Mouse (Mus musculus): ENCODE measurements around the gene Pml. TPM values are rescaled to one million over a fixed set of nuclear protein-coding genes. Genes with fewer than 3 reads are reported as not detected.

Pml gene
- polyA plus RNA-seq, 1 experiment from 2014 or later, result 17.0 TPM

DNA sequence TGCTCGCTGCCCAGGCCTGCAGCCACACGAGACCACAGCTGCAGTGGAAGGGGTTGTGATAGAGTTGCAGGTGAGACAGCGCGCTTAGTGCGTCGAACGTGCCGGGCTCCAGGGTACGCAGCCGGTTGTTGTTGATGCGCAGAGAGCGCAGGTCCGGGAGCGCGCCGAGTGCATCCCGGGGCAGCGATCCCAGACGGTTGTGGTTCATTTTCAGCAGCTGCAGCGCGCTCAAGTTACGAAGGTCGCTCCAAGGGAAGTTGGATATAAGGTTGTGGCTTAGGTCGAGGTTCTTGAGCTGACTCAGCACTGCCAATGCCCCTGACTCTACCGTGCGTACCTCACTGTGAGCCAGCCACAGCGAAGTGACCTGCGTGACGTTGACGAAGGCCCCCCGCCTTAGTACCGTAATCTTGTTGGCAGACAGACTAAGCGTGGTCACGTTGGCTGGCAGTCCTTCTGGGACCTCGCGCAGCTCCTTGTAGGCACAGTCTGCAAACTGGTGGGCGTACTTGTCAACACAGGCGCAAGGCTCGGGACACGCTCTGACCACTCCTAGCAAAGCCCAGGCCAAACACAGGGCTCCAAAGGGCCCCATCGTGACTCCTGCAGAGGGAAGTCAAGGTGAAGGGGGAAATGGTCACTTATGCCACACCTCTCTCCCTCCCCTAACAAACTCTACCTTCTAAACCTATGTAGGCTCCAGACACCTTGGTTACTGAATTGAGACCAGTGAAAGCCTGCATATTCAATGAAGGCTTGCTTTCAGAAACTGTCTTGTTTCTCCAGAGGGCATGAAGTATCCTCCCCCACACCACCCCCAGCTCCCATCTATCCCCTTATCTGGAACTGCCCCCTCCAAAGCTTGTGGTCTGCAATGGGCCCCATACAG lies 50.0 kb downstream of the Pml start:
- no peak overlapping the region for H3K9ac ChIP-seq
- no peaks in the 10 kb centered on the region for H3K36me3 ChIP-seq
- H3K27ac ChIP-seq (replicated peaks), result no peak overlapping the region
- no peaks in the 10 kb centered on the region for H3K9me3 ChIP-seq (replicated peaks)
- H3K4me3 ChIP-seq (replicated peaks), result peak overlapping the region; percentile 30
- peaks cover 96% of the 10 kb centered on the region for H3K27me3 ChIP-seq
- peak overlapping the region; percentile 50 for H3K4me2 ChIP-seq (replicated peaks)
- no peak for ATAC-seq (ENCODE audit: insufficient number of reproducible peaks, low FRiP score, low TSS enrichment, low read depth)
- 3% methylated on average over 41 of the region's 41 CpGs for WGBS
- peaks cover 79% of the 10 kb centered on the region for H3K4me1 ChIP-seq

DNA sequence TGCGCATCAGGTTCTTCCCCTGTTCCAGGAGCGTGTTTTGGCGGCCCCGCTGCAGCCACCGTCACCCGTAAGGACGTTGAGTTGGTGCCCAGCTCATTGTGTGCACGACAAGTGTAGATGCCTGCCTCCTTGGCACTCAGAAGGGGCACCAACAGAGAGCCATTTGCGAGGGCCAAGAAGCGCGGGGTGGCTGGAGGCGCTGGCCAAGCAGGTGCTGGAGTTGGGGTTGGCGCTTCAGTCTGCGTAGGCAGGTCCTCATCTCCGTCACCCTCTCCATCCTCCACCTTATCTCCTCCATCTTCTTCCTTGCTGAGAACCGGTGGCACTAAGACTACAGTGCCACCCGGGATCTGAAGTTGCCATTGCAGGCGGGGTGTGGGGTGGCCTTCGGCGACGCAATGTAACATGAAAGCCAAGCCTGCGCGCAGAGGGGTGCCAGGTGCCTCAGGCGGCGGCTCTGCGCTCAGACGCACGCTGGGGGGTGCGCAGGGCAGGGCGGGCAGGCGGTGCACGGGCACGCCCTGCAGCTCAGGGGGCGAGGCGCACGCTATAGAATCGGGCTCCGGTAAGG lies 50.7 kb downstream of the Pml start:
- ATAC-seq (ENCODE audit: insufficient number of reproducible peaks, low FRiP score, low TSS enrichment, low read depth), result no peak
- H3K9ac ChIP-seq, result no peak overlapping the region
- H3K9me3 ChIP-seq (replicated peaks), result no peaks in the 10 kb centered on the region
- H3K4me3 ChIP-seq (replicated peaks), result peak overlapping the region; percentile 30
- peaks cover 100% of the 10 kb centered on the region for H3K27me3 ChIP-seq
- H3K27ac ChIP-seq (replicated peaks), result no peak overlapping the region
- 3% methylated on average over 38 of the region's 38 CpGs for WGBS
- H3K4me2 ChIP-seq (replicated peaks), result peak overlapping the region; percentile 50
- peaks cover 75% of the 10 kb centered on the region for H3K4me1 ChIP-seq
- no peaks in the 10 kb centered on the region for H3K36me3 ChIP-seq

DNA sequence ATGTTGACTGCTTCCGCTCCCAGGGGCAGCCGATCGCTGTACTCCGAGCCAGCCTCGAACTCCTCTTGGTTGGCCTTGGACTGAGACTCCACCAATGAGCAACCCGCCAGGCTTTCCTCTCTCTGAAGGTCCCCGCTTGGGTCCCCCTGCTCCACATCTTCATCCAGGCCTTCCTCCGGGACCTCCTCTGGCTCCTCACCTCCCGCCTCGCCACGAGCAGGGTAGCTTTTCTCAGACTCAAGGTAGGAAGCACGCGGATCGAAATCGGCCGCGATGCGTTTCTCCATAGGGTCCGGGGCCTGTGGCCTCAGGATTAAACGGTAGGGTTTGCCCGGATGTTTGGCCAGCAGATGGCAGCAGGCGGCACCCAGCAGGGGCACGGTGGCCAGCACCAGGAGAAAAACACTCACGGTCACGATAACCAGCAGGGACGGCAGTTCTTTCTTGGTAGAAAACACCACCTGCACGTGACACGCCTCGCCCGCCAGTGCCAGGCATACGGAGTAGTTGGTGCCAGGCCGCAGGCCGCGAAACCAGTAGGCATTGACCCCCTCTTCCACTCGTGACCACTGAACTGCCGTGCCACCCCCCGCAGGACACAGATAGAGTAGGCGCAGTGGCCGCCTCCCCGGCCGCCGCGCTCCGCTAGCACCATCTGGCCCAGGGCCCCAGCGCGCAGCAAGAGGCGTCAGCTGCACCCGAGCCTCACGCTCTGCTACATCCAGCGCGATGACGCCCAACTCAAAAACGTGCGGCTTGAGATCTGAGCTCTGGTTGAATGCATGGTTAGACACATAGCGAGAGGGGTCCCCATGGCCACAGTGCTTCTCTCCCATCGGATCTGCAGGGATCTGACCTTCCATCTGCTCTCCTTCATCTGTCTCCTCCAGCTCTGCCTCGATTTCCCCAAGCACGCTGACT lies 51.5 kb downstream of the Pml start:
- peak; percentile 35; the same call in 1 of the 2 replicates for ATAC-seq (ENCODE audit: insufficient number of reproducible peaks, low FRiP score, low TSS enrichment, low read depth)
- Histone ChIP-seq H3K27me3 (peaks cover 98% of the 10 kb centered on the region), H3K9me3 (replicated peaks) (no peaks in the 10 kb centered on the region), H3K4me3 (replicated peaks) (peak overlapping the region; percentile 30), H3K4me2 (replicated peaks) (peak overlapping the region; percentile 51), H3K27ac (replicated peaks) (no peak overlapping the region), H3K36me3 (no peaks in the 10 kb centered on the region), H3K9ac (no peak overlapping the region), H3K4me1 (peaks cover 67% of the 10 kb centered on the region)
- WGBS, result 1% methylated on average over 58 of the region's 58 CpGs

DNA sequence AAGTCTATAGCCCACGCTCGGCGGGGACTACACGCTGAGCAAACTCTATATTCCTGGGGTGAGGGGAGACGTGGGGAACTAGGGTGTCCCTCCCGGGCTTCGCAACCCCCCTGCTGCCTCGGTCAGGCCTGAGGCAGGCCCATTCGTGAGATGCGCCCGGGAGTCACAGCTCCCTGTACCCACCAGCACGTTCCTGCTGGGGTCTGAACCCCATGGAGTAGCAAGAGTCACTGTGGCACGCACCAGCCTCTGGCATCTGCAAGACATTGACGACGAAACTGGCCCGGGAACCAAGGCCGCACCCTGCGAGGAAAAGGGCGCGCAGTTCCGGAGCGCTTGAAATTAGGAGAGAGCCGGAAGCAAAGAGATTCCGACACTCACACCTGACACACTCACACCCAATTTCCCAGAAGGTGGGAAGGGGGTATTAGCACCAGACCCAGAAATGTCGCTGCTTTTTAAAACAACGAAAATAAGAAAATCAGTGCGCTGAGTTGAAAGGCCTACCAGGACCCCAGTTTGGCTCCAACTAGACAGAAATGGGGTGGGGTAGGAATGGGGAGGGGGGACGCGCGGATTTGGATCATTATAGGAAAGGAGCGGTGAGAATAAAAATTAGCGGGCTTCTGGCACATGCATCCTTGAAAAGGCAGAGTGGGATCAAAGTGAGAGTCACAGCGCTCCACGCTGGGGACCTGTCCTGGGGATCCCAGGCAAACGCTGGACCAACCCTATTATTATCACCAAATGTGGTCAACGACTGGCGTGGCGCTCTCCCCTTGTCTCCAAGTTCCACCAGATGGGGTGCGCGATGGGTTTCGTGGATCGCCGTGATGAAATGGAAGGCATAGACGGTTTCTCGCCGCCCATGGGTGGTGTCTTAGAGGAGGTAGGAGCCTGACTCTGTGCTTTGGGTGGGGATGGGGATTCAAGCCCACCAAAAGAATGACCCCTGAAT lies 52.7 kb downstream of the Pml start:
- ATAC-seq (ENCODE audit: insufficient number of reproducible peaks, low FRiP score, low TSS enrichment, low read depth), result no peak
- Histone ChIP-seq H3K27ac (replicated peaks) (no peak overlapping the region), H3K4me3 (replicated peaks) (peak overlapping the region; percentile 30; the same call in 1 of the 2 replicates), H3K4me2 (replicated peaks) (peak overlapping the region; percentile 51; the same call in 1 of the 2 replicates), H3K27me3 (peaks cover 86% of the 10 kb centered on the region), H3K9me3 (replicated peaks) (no peaks in the 10 kb centered on the region), H3K36me3 (no peaks in the 10 kb centered on the region), H3K9ac (no peak overlapping the region), H3K4me1 (peaks cover 57% of the 10 kb centered on the region)
- 10% methylated on average over 46 of the region's 46 CpGs for WGBS

DNA sequence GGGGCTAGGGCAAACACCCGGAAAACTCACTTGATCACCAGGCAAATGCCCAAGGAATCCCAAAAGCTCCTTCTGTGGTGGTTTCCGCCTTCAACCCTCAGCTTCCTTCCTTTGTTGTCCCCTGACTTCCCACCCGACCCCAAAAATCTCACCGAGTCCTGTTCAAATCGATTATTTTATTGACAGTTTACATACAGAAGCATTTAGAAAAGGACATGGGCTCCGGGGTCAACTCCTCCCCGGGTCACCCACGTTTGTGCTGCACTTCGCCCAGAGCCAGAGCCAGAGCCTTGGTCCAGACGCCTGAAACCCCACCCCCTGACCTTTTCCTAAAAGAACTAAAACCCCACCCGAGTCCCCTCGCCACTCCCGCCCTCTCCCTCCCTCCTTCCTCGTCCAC lies 53.4 kb downstream of the Pml start:
- no peak for ATAC-seq (ENCODE audit: insufficient number of reproducible peaks, low FRiP score, low TSS enrichment, low read depth)
- Histone ChIP-seq H3K9me3 (replicated peaks) (no peaks in the 10 kb centered on the region), H3K4me2 (replicated peaks) (0 out of 2 replicates have a peak overlapping the region, but pooled peaks have one; percentile 4), H3K27ac (replicated peaks) (no peak overlapping the region), H3K9ac (no peak overlapping the region), H3K27me3 (peaks cover 79% of the 10 kb centered on the region), H3K4me1 (peaks cover 49% of the 10 kb centered on the region), H3K4me3 (replicated peaks) (0 out of 2 replicates have a peak overlapping the region, but pooled peaks have one; percentile 30), H3K36me3 (no peaks in the 10 kb centered on the region)
- WGBS, result 9% methylated on average over 14 of the region's 14 CpGs

DNA sequence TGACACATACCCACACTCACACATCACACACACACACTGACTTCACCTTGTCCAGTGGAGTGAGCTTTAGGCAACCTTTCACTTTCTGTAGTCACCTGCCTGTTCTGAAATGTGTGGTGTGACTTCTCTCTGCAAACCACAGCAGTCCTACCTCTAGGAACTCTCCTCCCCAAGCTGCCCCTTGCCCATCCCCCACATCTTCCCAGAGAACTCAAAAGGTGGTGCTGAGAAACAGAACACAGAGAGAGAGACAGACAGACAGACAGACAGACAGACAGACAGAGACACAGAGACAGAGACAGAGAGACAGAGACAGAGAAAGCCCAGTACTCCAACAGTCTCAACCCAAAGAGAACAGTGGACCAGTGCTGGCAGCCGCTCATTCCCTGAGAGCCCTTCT lies 53.9 kb downstream of the Pml start:
- no peak overlapping the region for H3K4me2 ChIP-seq (replicated peaks)
- H3K27me3 ChIP-seq, result peaks cover 74% of the 10 kb centered on the region
- no peak overlapping the region for H3K4me3 ChIP-seq (replicated peaks)
- H3K27ac ChIP-seq (replicated peaks), result no peak overlapping the region
- no peak overlapping the region for H3K9ac ChIP-seq
- no peaks in the 10 kb centered on the region for H3K36me3 ChIP-seq
- 9% methylated on average over 1 of the region's 1 CpGs for WGBS
- no peaks in the 10 kb centered on the region for H3K9me3 ChIP-seq (replicated peaks)
- no peak for ATAC-seq (ENCODE audit: insufficient number of reproducible peaks, low FRiP score, low TSS enrichment, low read depth)
- H3K4me1 ChIP-seq, result peaks cover 46% of the 10 kb centered on the region

DNA sequence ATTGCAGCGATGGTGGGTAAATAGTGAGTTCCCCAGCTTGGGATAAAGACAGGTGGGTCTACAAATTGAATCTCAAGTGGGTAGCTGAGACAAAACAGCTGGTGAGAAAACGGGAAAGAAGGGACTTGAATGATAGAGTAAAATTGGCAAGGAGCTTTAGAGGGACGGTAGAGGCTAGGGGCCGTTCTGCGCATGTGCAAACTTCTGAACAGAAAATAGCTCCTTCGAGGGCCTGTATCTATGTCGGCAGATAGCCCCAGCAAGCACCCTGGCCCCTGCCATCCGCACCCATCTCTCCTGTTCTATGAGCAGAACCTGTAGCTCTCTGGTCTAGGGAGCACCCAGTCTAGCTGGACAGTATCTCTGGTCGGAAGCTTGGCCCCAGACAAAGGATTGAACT lies 55.4 kb downstream of the Pml start:
- no peaks in the 10 kb centered on the region for H3K36me3 ChIP-seq
- no peak overlapping the region for H3K27ac ChIP-seq (replicated peaks)
- peaks cover 34% of the 10 kb centered on the region for H3K4me1 ChIP-seq
- ATAC-seq (ENCODE audit: insufficient number of reproducible peaks, low FRiP score, low TSS enrichment, low read depth), result no peak
- no peaks in the 10 kb centered on the region for H3K9me3 ChIP-seq (replicated peaks)
- no peak overlapping the region for H3K4me3 ChIP-seq (replicated peaks)
- no peak overlapping the region for H3K9ac ChIP-seq
- WGBS, result 57% methylated on average over 9 of the region's 9 CpGs
- H3K4me2 ChIP-seq (replicated peaks), result no peak overlapping the region
- peaks cover 60% of the 10 kb centered on the region for H3K27me3 ChIP-seq

DNA sequence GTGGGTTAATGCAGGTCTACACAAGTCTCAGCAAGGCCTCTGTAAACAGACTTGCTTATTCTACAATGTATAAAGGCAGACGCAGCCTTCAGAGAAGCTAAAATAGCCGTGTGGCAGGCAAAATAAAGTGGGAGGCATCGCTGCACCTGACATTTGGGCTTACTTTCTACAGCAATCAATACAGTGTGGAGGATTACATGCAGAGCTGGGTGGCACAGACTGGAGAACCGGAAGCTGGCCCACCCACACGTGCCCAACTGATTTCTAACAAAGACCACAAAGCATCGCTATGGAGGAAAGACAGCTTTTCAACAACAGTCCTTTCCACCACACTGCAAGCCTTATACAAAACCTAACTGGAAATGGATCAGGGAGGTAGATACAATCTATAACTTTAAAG lies 65.1 kb downstream of the Pml start:
- H3K27me3 ChIP-seq, result no peaks in the 10 kb centered on the region
- WGBS, result 54% methylated on average over 6 of the region's 6 CpGs

DNA sequence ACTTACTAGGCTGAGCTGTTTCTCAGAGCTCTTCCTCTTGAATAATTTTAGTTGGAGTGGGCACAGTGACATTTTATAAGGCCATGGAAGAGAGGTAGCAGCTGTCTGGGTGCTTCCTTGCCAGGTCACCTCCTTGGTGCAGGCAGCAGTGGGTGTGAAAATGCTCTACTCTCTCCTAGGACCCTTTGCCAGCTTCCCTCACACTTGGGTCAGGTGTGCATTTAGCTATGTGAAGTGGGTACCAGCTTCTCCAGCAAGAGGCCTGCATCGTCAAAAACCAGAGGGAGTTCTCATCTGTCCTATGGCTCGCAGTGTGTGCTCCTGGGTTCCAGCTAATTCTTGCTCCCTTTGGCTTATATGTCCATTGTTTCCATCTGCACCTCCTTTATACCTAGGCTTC lies 70.2 kb downstream of the Pml start:
- no peak for ATAC-seq (ENCODE audit: insufficient number of reproducible peaks, low FRiP score, low TSS enrichment, low read depth)
- no peaks in the 10 kb centered on the region for H3K27me3 ChIP-seq
- no peaks in the 10 kb centered on the region for H3K36me3 ChIP-seq
- no peak overlapping the region for H3K4me3 ChIP-seq (replicated peaks)
- H3K9ac ChIP-seq, result no peak overlapping the region
- H3K4me1 ChIP-seq, result peaks cover 7% of the 10 kb centered on the region; the same call in 1 of the 2 replicates
- H3K27ac ChIP-seq (replicated peaks), result no peak overlapping the region
- H3K4me2 ChIP-seq (replicated peaks), result no peak overlapping the region
- WGBS, result 89% methylated on average over 2 of the region's 2 CpGs
- H3K9me3 ChIP-seq (replicated peaks), result no peaks in the 10 kb centered on the region

More for the DNA sequence above, 65.1 kb downstream of the Pml start:
- no peak overlapping the region for H3K9ac ChIP-seq
- H3K36me3 ChIP-seq, result no peaks in the 10 kb centered on the region
- H3K4me3 ChIP-seq (replicated peaks), result no peak overlapping the region
- H3K9me3 ChIP-seq (replicated peaks), result no peaks in the 10 kb centered on the region
- H3K4me1 ChIP-seq, result no peaks in the 10 kb centered on the region
- no peak overlapping the region for H3K27ac ChIP-seq (replicated peaks)
- no peak overlapping the region for H3K4me2 ChIP-seq (replicated peaks)
- no peak for ATAC-seq (ENCODE audit: insufficient number of reproducible peaks, low FRiP score, low TSS enrichment, low read depth)

DNA sequence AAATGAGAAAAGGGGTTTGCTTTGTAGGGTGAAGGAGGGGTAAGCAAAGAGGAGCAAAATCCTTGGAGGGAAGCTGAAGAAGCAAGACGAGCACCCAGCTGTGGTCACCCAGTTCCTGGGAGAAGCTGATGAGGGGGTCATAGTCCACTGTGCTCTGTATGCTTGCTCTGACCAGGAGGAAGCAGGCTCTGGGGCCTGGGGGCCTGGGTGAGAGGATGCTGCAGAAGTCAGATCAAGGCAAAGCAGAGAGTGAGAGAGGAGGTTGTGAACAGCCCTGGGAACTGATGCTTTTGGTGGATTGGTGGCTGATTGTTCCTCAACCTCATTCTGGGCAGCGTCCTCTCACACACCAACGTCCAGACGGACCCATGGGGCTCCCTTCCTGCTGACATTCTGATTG lies 72.4 kb downstream of the Pml start:
- H3K4me2 ChIP-seq (replicated peaks), result no peak overlapping the region
- WGBS, result 68% methylated on average over 4 of the region's 4 CpGs
- ATAC-seq (ENCODE audit: insufficient number of reproducible peaks, low FRiP score, low TSS enrichment, low read depth), result no peak

More for the DNA sequence above, 72.4 kb downstream of the Pml start:
- Histone ChIP-seq H3K36me3 (no peaks in the 10 kb centered on the region), H3K27me3 (no peaks in the 10 kb centered on the region), H3K9me3 (replicated peaks) (no peaks in the 10 kb centered on the region), H3K4me1 (peaks cover 7% of the 10 kb centered on the region; the same call in 1 of the 2 replicates), H3K4me3 (replicated peaks) (no peak overlapping the region), H3K9ac (no peak overlapping the region), H3K27ac (replicated peaks) (no peak overlapping the region)

All from embryonic facial prominence, embryonic 15.5 days (tissue).